Mouse (Mus musculus): ENCODE data around the gene Dcaf12. TPM values are rescaled to one million over a fixed set of nuclear protein-coding genes. Genes with fewer than 3 reads are reported as not detected.

Dcaf12 gene
- polyA plus RNA-seq, 1 experiment from 2014 or later, result 25.9 TPM

DNA sequence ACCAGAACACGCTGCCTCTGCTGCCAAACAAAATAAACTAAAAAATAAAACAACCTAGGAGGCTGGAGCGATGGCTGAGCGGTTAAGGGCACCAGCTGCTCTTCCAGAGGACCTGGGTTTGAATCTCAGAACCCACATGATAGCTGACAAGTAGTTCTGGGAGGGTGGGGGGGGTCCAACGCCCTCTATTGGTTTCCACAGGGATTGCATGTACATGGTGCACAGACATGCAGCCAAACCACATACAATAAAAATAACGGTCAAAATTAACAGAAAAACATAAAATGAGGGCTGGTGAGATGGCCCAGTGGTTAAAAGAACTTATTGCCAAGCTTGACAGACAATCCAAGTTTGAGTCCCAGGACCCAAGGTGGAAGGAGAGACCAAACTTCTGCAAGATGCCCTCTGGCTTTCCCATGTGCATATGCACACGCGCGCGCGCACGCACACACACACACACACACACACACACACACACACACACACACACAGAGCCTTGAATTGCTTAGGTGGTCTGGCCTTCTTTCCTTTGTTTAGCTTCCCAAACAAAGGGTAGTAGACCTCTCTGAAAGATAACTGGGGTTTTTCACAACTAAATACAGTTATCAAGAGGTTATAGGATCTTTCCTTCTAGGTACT lies 26.3 kb upstream of the Dcaf12 start:
- POLR2A ChIA-PET, result no interaction called here
- CTCF ChIA-PET, result no interaction called here
- no peaks in the 10 kb centered on the region for H3K27me3 ChIP-seq
- DNase-seq (ENCODE audit: low read depth, low spot score) (no peak), ATAC-seq (no peak)
- in situ Hi-C loops (cut with MboI; ENCODE audit: low pct_unique_long_range_greater_than_20kb), result no loop called here
- TF ChIP-seq CTCF (IDR thresholded peaks at IDR 0.05), result no peak

DNA sequence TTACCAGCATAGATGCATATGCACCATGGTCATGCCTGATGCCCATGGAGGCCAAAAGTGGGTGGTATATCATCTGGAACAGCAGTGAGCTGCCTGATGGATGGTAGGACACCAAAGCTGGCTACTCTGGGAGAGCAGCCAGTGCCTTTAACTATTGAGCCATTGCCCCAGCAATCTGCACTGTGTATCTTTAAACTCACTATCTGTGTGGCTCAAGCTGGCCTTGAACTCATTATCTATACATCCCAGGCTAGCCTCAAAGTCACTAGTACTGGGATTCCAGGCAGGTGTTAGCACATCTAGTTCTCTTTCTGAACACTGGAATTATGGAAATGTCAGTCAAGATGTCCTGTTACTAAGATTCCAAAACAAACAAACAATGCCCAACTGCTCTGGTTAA lies 21.9 kb upstream of the Dcaf12 start:
- ChIA-PET CTCF (no interaction called here), POLR2A (no interaction called here)
- in situ Hi-C loops (cut with MboI; ENCODE audit: low pct_unique_long_range_greater_than_20kb), result no loop called here
- no peak for TF ChIP-seq CTCF (IDR thresholded peaks at IDR 0.05)
- DNase-seq (ENCODE audit: low read depth, low spot score) (no peak), ATAC-seq (no peak)
- H3K27me3 ChIP-seq, result no peaks in the 10 kb centered on the region

GRCm38 (mm10) chr4:41331698-41332421 lies 17.2 kb upstream of the Dcaf12 start:
- no peak for ATAC-seq
- no peak for DNase-seq (ENCODE audit: low read depth, low spot score)
- H3K27me3 ChIP-seq, result no peaks in the 10 kb centered on the region
- no peak for TF ChIP-seq CTCF (IDR thresholded peaks at IDR 0.05)
- ChIA-PET POLR2A (interaction anchor here (0.5 kb wide), 1 partner anchor 151 kb away, joined by 5 read pairs; no protein-coding TSS in a partner anchor), CTCF (no interaction called here)
- in situ Hi-C loops (cut with MboI; ENCODE audit: low pct_unique_long_range_greater_than_20kb), result no loop called here

- in situ Hi-C loops (cut with MboI; ENCODE audit: low pct_unique_long_range_greater_than_20kb), result no loop called here
- no peak for TF ChIP-seq CTCF (IDR thresholded peaks at IDR 0.05)
- DNase-seq (ENCODE audit: low read depth, low spot score) (no peak), ATAC-seq (no peak)
- ChIA-PET POLR2A (no interaction called here), CTCF (interaction anchor here (1.3 kb wide), 1 partner anchor 10 kb away, joined by 3 read pairs; no protein-coding TSS in a partner anchor)
- H3K27me3 ChIP-seq, result no peaks in the 10 kb centered on the region
Measured at GRCm38 (mm10) chr4:41331085-41331484, 16.4 kb upstream of the Dcaf12 start.

- DNase-seq (ENCODE audit: low read depth, low spot score), result no peak
- ATAC-seq, result no peak
Measured at GRCm38 (mm10) chr4:41329481-41329880, 14.8 kb upstream of the Dcaf12 start.

DNA sequence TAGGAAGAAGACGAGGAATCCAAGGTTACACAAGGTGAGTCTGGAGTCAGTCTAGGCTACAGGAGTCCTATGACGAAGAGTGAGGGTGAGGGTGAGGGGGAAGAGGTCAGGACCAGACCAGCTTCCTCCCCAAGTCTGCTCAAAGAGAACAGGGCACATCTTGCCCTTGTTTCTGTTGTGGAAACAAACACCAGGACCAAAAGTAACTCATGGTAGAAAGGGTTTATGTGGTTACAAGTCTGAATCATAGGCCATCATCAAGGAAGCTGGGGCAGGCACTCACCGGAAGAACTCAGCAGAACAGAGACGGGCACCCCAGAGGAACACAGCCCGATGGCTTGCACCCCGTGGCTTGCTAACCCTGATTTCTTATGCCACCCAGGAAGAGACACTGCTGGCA lies 12.2 kb upstream of the Dcaf12 start:
- ChIA-PET CTCF (no interaction called here), POLR2A (interaction anchor here (0.6 kb wide), 1 partner anchor 143 kb away, joined by 3 read pairs; no protein-coding TSS in a partner anchor)
- DNase-seq (ENCODE audit: low read depth, low spot score) (no peak), ATAC-seq (no peak)
- in situ Hi-C loops (cut with MboI; ENCODE audit: low pct_unique_long_range_greater_than_20kb), result no loop called here
- TF ChIP-seq CTCF (IDR thresholded peaks at IDR 0.05), result no peak
- no peaks in the 10 kb centered on the region for H3K27me3 ChIP-seq

More at GRCm38 (mm10) chr4:41329481-41329880, 14.8 kb upstream of the Dcaf12 start:
- no peak for TF ChIP-seq CTCF (IDR thresholded peaks at IDR 0.05)
- H3K27me3 ChIP-seq, result no peaks in the 10 kb centered on the region
- in situ Hi-C loops (cut with MboI; ENCODE audit: low pct_unique_long_range_greater_than_20kb), result no loop called here
- ChIA-PET CTCF (interaction anchor here (1.3 kb wide), 1 partner anchor 9 kb away, joined by 3 read pairs; no protein-coding TSS in a partner anchor), POLR2A (interaction anchor here (1.3 kb wide), 1 partner anchor 14 kb away, joined by 4 read pairs; no protein-coding TSS in a partner anchor)

- ChIA-PET CTCF (interaction anchor here (0.8 to 1.0 kb wide), 2 partner anchors 9 to 14 kb away, joined by 3 read pairs; no protein-coding TSS in a partner anchor), POLR2A (no interaction called here)
- in situ Hi-C loops (cut with MboI; ENCODE audit: low pct_unique_long_range_greater_than_20kb), result no loop called here
- TF ChIP-seq CTCF (IDR thresholded peaks at IDR 0.05), result no peak
- ATAC-seq (no peak), DNase-seq (ENCODE audit: low read depth, low spot score) (no peak)
- no peaks in the 10 kb centered on the region for H3K27me3 ChIP-seq
Measured at GRCm38 (mm10) chr4:41320971-41321370, 6.3 kb upstream of the Dcaf12 start.

DNA sequence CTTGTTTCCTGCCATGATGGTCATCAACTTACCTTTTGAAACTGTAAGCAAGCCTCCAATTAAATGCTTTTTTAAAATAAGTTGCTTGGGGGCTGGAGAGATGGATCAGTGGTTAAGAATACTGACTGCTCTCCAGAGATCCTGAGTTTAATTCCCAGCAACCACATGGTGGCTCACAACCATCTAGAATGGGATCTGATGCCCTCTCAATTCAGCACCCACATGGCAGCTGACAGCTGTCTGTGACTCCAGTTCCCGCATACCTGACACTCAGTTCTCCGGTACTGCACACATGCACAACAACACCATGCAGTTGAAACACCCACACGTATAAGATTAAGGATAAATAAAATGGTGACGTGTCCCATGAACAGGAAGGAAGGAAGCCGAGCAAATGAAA lies 3.6 kb upstream of the Dcaf12 start:
- in situ Hi-C loops (cut with MboI; ENCODE audit: low pct_unique_long_range_greater_than_20kb), result no loop called here
- CTCF ChIA-PET, result interaction anchor here (1.0 kb wide), 1 partner anchor 25 kb away, joined by 3 read pairs; no protein-coding TSS in a partner anchor
- no peak for DNase-seq (ENCODE audit: low read depth, low spot score)
- no peaks in the 10 kb centered on the region for H3K27me3 ChIP-seq
- ATAC-seq, result no peak
- TF ChIP-seq CTCF (IDR thresholded peaks at IDR 0.05), result no peak
- POLR2A ChIA-PET, result no interaction called here

DNA sequence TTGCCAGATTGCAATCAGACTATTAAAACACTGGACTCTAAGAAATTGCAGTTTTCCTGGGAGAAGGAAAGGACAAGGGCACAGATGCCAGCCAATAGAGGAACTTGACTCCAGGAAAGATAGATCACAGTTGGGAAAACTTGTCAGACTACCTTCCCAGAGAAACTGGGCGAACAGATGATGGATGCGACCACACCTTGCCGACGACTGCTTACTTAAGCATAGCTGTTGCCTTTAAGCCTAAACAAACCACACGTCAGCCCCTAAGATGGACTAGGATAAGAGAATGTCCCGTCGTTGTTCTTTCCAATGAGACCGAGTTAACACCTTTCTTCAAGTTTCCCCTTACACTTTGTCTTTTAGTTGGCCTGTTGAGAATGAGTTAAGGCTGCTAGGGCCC lies 484 bp upstream of the Dcaf12 start:
- ChIA-PET POLR2A (interaction anchor here (1.1 to 1.2 kb wide), 2 partner anchors 15 to 34 kb away, joined by 4 to 6 read pairs; partner anchors contain the start of gene Ubap1), CTCF (no interaction called here)
- no peaks in the 10 kb centered on the region for H3K27me3 ChIP-seq
- in situ Hi-C loops (cut with MboI; ENCODE audit: low pct_unique_long_range_greater_than_20kb), result no loop called here
- no peak for TF ChIP-seq CTCF (IDR thresholded peaks at IDR 0.05)
- no peak for DNase-seq (ENCODE audit: low read depth, low spot score)
- no peak for ATAC-seq

DNA sequence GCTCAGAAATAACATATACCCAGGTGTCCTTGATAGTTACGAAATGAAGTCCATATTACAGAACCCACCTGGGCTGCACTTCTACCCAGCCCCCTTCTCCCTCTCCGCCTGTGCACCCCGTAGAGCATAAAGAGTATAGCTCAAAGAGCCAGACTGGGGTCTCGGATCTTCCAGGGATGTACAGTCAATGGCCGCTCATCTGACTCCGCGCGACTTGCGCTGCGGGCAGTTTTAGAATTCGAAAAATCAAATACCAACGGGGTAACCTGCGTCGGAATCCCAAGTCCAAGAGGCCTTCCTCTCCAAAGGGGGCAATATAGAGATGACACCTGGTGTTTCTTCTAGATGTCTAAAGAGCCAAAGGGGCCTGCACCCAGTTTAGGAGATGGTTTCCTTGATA lies 967 bp downstream of the Dcaf12 start:
- POLR2A ChIA-PET, result interaction anchor here (0.9 kb wide), 1 partner anchor 40 kb away, joined by 3 read pairs; no protein-coding TSS in a partner anchor
- DNase-seq (ENCODE audit: low read depth, low spot score) (no peak), ATAC-seq (peak; percentile 5)
- TF ChIP-seq CTCF (IDR thresholded peaks at IDR 0.05), result no peak
- H3K27me3 ChIP-seq, result no peaks in the 10 kb centered on the region
- CTCF ChIA-PET, result interaction anchor here (1.0 to 1.2 kb wide), 2 partner anchors 76 to 126 kb away, joined by 3 read pairs; no protein-coding TSS in a partner anchor
- in situ Hi-C loops (cut with MboI; ENCODE audit: low pct_unique_long_range_greater_than_20kb), result no loop called here
